Mouse (Mus musculus) fat pad, adult 2 months (tissue): ENCODE results near the gene Atg4b.
"Not testable (repeated sequence)": the region's sequence is repeated elsewhere in the genome, so short reads cannot be mapped to it uniquely, and the experiment has no call there.

Source experiments
- DNase-seq: peaks from one replicate; pipeline ENCODE4 v3.0.0-alpha.2; 2011; ENCODE audit warnings: low read depth, low spot score; ENCODE audit errors: extremely low read depth

The Atg4b gene

DNA sequence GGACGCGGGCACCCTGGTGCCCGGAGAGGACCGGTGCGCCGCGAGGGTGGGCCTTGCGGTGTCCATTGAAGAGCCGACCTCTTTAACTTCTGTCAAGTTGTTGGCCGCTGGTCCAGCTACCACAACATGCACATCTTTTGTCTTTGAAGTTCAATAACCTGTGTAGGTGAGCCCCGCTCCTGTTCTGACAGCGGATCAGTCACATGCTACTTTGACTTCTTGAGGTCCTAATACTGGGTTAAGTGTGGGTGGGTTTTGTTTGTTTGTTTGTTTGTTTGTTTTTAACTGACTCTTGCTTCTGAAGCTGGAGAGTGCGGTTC, 4.0 kb downstream of the Atg4b start:
- DNase-seq: no peak

DNA sequence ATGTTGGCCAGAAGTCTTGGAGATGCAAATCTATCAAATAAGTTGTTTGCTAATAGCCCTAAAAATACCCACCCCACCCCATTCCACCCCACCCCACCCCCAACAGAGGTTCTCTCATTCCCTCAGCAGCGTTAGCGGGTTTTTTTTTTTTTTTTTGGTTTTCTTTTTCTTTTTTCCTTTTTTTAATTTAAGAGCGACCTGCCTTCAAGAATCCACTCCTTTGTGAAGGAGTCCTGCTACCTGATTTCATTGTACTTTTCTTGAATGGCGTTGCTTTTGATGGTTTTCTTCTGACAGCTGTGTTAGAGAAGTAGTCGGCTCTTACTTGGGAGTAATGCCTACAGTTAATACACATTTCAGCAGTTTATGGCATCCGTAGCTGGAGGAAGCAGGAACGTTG, 4.3 kb downstream of the Atg4b start:
- no peak for DNase-seq

DNA sequence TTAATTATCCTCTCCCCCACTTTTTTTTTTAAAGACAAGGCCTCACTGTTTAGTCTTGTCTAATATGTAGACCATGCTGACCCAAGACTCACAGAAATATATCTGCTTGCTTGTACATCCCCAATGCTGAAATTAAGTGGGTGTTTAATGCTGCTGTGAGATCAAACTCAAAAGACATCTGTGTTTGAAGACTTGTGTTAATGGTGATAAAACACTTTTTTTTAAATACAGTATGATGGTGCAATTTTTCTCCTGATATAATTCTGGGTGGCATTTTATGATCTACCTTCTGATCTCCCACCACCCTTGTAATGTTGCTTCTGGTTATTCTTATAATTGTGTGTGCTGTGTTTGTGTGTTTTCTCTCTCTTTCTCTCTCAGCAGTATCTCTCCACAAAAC, 4.9 kb downstream of the Atg4b start:
- no peak for DNase-seq

DNA sequence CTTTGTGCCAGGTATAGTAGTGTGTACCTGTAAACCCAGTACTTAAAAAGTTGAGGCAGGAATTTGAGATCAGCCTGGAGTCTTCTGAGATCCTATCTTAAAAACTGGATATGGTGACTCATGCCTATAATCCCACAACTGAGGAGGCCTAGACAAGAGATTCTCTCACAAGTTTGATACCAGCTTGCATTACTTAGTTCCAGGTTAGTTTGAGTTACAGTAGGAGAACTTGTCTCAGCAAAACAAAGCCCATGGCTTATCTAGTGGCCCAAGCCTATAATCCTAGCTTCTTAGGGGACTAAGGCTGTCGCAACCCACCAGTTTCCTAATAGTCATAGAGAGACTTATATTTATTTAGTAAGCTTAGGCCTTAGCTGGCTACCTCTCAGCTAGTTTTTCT, 8.8 kb downstream of the Atg4b start:
- peak; percentile 61 for DNase-seq

DNA sequence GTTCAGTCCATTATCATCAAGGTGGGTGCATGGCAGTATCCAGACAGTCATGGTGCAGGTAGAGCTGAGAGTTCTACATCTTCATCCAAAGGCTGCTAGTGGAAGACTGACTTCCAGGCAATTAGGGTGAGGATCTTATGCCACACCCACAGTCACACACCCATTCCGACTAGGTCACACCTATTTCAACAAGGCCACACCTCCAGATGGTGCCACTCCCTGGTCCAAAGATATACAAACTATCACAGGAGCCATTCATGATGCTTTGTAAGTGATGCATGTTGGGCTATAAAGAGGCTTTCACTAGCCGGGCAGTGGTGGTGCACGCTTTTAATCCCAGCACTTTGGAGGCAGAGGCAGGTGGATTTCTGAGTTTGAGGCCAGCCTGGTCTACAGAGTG, 12.2 kb downstream of the Atg4b start:
- DNase-seq: not testable (repeated sequence)

DNA sequence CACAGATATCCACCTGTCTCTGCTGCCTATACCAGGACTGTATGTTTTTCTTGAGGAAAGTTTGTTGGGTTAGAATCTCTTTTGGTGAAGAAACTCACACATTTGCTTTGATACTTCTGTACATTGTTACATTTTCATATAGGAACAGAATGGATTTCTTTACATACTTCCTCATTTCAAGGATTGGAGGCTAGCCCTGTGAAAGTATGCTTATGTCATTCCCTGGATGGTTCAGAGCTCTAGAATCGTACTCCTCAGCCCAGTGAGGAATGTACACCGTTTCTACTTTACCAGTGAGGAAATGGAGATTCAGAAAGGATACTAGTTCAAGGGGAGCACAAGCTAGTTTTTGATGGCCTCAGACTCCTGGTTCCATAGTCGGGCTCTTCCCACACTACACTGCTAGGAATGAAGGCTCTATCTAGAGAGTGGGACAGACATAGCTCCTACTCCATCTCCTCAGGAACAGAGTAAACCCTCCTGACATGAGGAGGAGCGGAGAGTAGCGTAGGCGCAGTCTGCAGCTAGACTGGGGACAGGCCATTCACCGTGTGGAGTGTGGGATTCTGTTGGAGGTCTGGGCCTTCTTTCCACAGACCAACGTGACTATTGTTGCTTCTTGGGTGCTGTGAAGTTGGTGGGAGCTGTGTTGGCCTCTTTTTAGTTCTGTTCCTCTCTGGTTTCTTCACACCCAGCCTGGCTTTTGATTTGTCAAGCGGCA, 13.7 kb downstream of the Atg4b start:
- no peak for DNase-seq

DNA sequence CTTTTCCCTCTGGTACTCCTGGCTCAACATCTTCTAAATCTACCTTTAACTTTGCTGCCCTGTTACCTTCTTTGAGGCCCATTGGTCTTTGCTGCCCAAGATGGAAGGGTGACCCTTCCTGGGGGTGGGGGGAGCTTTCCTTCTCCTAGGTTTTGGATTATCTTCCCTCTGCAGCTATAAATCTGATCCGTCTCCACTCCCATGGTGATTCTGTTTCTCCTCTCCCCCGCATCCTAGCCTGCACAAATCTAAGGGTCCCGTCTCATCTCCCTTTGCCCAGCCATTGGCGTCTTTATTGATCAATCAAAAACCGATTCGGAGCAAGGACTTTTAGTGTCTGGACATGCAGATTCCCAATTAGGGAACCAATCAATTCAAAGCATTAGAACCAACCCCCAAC, 16.3 kb downstream of the Atg4b start:
- no peak for DNase-seq

DNA sequence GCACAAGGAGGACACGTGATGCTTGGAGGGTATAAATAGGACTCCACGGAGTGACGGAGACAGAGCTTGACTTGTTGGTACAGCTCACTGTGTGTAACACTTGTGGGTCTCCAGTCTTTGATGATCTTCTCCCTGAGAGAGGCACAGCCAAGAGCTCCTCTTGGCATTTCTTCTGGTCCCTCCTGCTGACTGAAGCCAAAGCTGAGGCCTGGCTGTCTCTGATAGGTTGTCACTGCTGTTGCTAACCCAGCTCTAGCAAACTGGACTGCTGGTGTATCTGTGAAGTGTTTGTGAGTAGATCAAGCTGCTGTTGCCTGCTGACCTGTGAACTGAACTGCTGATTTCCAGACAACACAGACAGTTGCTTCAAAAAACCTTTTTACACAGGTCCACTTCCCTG, 18.6 kb downstream of the Atg4b start:
- no peak for DNase-seq

DNA sequence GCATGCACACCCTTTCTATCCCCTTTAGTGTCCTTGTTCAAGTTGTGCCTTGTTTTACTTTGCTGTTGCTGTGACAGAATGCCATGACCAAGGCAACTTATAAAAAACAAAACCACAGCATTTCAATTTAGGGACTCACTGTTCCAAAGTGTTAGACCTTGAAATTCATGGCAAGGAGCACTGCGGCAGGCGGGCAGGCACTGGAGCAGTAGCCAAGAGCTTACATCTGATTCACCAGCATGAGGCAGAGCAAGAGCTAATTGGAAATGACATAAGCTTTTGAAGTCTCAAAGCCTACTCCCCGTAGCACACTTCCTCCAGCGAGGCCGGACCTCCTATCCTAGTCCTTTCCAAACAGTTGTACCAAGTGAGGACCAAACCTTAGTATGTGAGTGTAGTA, 25.4 kb downstream of the Atg4b start:
- no peak for DNase-seq

DNA sequence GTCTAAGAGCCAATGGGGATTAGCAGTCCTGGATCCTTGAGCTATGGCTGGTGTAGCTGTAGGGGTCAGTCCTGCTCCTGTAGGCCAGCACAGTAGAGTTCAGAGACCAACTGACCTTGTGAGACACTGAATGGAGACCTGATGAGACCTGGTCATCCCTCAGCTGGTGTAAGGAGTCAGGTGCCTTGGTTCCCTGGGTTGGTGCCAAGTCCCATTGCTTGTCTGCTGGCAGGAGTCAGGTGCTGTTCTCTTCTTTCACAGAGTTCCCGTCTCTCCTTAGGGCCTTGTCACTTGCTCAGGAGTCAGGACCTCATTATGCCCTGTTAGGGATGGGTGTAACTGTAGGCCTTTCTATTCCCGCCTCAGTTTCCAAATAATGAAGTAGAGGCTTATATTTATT, 35.6 kb downstream of the Atg4b start:
- DNase-seq: no peak

DNA sequence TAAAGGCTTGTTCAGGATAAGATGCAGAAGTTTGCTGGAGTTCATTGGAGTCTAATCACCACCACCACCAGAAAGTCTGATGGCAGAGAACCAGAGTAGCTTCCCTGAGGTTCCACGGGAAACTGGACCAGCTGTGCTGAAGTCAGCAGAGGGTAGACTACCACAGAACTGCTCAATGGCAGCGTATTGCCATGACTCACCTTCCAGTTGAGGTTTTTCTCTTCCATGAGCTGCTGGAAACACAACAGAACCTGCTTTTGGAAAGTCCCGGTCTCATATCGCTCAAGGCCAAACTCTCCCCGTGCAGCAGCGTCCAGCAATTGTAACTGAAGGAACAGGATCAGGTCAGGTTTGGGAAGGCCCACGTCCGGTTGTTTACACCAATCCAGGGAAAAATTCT, 43.2 kb downstream of the Atg4b start:
- DNase-seq: no peak

DNA sequence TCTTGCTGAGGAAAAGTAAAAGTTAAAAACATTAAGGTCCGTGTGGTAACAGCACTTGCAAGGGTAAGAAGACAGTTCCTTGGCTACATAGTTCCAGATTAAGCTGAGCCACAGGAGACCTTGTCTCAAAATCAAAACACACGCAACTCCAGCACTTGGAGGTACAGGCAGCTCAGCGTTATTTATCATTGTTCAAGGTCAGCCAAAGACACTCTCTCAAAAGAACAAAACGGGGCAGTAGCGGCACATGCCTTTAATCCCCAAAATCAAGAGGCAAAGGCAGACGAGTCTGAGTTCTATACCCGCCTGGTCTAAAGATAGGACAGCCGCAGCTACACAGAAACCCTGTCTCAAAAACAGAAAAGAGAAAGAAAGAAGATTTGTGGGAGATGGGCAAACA, 44.6 kb downstream of the Atg4b start:
- DNase-seq: no peak

DNA sequence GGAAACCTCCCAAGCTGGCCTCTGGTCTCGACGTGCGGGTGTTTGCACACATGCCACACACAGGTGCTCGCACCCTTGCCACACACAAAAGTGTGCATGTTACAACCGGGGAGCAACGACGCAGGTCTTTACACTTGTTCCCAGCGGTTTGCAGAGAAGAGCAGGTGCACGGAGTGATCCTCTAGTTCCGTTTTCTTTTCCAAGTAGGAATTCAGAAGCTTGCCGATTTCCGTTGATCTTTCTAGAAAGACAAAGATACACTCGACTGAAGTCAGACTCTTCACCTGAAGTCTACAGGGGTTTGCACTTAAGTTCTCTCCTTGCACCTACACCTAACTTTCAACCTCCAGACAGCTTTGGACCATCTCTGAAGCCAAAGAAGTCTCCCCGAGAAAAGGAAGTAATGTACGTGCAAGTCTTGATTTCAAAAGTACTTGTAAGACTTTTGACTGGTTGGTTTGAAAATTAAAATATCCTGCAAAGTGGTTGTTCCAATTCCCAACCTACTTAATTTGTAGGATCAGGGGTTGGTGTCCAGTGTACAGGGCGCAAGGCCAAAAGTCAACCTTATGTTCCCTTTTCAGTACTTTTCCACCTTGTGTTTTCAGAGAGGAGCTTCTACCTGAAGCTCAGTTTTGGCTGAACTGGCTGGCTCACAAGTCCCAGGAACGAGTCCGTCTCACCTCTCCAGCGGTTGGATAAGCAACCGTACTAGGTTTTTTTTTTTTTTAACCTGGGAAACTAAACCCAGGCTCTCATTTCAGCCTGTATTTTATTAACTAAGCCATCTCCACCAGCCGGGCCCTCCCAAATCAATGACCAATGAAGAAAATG, 49.6 kb downstream of the Atg4b start:
- DNase-seq: no peak

DNA sequence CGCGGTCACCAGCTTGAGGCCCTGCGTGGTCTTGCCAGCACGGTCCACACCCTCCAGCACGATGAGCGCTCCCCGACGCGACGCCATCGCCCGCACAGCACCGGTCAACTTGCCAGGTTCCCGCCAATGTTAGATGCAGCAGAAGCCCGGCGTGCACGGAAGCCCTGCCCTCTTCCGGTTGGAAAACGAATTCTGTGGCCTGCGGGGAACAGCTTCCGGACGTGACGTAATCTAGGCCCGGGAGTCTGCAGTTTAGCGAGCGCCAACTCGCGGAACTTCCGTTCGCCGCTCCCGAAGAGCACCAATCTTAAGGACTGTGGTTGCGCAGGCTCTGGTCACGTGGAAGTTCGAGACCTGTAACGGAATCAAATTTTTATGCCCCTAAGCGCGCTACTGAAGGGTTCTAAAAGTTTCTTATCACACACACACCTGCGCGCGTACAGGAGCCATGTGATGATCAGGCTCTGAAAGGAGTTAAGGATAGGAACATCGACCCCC, 50.5 kb downstream of the Atg4b start, which contains the start of gene Dtymk:
Gene Dtymk, minus strand, starts transcription at position 194 of the 498 bp plus-strand sequence.
- DNase-seq: no peak

DNA sequence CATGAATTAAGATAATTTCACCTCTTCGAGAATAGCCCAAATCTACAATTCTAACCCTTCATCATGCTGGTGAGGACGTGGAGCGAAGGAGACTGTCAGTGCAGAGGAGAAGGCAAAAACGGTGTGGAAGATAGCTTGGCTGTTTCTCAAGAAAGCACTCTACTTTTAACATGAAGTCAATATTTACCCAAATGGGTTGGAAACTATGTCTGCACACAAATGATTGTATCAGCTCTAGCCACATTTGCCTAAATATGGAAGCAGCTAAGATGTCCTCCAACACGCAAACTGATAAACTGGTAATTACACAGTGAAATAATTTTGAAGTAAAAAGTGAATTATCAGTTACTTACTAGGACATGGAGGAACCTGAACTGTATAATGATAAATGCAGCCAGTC, 51.5 kb downstream of the Atg4b start:
- no peak for DNase-seq

DNA sequence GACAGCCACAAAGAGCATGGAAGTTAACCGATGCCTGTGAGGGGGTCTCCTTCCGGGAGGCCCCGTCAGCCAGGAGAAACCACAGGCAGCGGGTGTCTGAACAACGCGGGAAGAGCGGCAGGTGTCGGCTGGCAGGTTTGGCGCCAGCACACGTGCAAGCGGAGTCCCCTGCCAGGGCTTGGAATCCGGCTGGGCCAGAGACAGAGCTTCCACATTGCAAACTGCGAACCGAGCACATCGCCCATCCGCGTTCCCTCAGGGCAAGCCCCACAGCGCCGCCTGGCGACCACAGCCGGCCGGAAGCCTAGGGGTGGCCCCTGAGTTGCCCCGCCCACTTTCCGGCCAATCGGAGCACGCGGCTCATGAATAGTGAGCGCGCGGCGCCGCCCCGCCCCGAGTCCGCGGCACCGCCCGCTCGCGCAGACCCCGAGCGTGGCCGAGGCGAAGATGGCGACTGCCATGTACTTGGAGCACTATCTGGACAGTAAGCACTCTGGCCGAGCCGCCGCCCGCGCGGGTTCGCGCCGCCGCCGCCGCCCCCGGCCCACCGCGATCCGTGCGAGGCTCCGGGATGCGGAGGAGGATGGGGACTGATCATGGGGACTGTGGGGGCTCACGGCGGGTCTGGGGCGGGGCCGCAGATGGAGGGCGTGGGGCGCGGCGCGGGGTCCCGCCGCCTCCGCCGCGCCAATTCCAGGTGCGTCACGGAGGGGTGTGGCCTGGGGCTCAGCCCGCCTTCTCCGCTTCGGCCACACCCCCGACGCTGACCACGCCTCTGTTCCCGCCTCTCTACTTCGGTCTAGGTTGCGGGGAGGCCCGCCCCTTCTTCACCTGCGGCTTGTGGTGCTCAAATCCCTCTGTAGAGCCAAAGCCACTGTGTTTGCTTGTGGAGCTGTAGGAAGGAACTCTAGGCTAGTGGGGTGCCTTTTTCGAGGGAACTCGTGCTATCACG, 52.5 kb downstream of the Atg4b start, which contains the start of gene Ing5:
Gene Ing5, plus strand, starts transcription at position 410 of the 952 bp plus-strand sequence.
- no peak for DNase-seq

DNA sequence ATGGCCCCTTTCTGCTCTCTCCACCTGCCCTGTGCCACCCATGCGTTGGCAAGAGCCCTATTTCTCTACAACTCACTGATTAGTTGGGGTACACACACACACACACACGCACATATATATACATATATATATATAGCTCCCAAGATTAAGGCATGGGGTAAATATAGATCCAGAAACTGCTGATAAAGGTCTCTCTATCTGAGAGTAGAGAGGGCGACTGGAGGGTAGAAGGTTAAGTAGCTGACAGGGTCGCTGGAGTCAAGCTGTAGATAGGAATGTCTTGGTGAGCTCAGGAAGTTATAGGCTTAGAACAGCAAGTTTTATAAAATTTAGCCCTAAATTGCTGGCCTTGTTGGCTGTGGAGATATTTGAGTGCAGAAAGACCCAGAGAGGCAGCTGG, 53.5 kb downstream of the Atg4b start:
- DNase-seq: no peak

DNA sequence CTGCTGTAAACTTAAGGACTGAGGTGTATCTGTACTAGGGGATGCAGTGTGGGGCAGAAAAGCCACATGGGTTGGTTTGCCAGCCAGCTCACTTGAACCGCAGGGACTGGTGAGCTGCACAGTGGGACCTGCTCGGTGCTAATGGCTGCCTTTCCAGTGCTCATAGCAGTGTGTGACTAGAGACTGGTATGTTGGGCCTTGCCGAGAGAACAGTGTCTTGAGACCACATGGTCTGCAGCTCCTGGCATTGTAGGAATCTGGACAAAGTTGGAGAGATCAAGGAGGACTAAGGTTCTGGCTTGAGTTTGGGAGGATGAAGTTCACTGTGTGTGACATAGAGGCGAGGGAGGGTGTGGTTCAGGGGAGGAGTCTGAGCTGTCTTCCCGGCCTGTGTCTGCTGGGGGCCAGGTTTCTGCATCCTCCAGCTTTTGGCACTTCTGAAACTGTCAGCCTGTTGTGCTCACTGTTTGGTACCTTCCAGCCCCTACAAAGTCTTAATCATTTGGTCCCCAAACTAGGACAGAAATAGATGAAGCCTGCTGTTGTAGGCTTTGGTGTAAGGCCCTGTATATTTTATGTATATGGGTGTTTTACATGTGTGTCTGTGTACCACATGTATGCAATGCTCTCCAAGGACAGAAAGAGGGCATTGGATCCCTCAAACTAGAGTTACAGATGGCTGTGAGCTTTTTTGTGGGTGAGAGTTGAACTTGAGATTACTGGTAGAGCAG, 54.1 kb downstream of the Atg4b start:
- no peak for DNase-seq

DNA sequence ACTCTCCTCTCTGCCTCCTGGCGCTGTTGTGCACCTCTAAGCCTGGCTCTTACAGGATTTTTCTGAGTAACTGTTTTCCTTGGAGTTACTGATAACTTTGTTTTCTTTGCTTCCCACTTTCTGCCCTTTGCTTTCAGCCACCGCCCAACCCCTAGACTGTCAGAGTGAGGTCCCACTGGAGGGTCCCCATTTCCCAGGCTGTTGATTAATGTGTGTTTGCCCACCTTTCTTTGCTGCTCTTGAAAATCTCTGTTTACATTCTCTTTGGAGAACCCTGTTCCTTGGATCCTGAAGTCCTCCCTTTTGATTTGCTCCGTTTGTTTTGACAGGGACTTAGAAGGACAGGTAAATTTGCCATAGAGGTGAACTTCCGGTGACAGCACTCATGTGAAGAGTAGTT, 57.6 kb downstream of the Atg4b start:
- DNase-seq: no peak

DNA sequence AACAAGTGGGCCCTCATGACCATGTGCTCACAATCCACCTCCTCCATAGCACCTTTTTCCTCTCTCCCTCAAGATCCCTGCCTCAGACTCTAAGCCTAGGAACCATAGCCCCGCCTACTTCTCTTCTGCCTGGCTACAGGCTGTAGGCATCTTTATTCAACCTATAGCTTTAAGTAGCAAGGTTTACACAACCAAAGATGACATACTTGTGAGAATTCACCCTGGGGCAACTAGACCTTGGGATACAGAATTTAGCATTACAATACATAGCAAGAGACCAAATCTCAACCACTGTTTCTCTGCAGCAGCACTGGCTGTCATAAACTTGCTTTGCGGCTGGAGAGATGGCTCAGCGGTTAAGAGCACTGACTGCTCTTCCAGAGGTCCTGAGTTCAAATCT, 58.7 kb downstream of the Atg4b start:
- DNase-seq: no peak
